Mouse (Mus musculus): ENCODE results near the gene Sall2. TPM values are rescaled to one million over a fixed set of nuclear protein-coding genes. Genes with fewer than 3 reads are reported as not detected.

Gene Sall2
- polyA plus RNA-seq (2014; fragmentation: Illumina TruSeq; extraction: RNeasy Lipid Tissue Mini Kit (QIAGEN cat#74804); ENCODE audit: low read depth, low replicate concordance), result 0.66 TPM

DNA sequence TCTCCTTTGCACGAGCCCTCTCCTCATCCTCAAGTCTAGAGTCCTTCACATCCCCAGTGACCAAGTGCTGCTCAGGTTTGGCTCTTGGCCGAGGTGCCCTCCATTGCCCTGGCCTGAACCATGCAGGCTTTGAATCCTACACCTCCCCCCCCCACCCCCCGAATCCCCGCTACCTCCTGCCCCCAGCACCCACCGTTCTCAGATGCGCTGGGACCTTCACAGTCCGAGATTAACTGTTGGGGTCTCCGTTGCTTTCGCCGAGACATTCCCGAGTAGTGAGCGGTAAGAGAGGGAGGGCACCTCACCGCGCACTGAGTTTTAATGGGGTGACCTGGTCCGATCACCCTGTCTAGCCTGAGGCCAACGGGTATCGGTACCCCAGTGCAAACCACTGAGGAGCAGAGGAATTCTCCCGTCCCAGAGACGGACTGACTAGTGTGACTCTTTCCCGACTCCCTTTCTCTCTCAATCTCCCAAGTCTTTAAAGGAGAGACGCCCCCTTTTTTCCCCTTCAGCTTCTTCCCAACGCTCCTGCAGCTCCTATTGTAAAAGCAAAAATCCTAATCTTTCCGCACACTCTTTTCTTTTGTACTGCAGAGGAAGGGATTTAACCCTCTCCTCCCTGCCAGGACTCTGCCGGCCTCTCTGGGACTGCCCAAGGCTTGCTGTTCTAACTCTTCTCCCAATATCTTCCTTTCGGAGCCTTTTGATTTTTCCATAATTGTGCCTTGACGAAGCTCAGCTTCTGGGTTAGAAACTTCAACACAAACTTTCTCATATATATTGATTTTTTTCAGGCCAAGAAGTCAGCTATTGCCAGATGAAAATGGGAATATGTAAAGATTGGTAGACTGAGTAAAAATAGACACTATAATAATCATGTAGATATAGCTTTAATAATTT lies at the start of gene Sall2:
TSS of gene Sall2 (minus strand) at position 853 of the 903 bp plus-strand sequence.

DNA sequence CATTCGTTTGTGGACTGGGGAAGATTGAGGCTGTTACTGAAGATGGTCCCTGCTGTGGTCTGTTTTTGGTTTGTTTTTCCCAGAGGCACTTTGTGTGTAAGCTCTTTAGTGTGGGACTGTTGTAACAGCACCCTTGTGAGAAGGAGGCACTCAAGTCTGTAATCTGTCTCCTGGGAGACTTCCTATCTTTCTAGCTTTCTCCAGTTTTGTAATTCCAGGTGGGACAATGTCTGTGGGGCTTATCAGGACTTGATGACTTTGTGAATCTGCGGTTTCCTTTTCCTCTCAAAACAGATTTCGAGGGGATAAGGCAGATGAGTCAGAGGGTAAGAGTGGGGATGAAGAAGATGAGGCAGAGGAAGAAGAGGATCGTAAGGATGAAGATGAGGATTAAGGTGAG lies 27.7 kb upstream of the Sall2 start, which contains the start of gene Olfr1513:
TSS of gene Olfr1513 (minus strand) at position 101 of the 400 bp plus-strand sequence.

DNA sequence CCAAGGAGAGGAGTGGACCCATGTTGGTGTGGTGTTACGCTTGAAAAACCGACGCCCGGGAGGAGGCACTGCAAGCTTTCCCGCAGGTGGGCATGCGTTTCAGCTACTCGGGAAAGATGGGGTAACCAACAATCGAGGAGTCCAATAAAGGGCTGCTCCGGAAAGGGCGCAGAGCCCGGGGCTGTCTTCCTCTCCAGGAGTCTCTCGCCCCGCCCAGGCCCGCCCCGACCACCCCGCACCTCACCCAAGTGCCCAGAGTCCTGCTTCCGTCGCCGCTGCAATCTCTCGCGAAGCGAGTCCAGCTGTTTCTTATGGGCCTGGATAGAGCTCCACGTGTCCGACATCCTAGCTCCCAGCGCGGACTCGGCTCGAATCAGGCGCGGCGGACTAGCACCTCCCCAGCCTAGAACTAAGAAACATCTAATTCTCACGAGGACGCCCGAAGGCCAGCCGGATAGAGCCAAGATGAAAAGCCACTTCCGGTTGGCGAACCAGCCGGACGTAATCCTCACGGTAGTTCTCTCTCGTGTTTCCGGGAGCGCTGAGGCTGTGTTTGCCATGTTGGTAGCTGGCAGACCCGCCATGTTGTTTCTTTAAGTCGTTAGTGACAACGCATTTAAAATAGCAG lies 23.8 kb downstream of the Sall2 start, which contains the start of gene Mettl3:
TSS of gene Mettl3 (minus strand) at position 485 of the 628 bp plus-strand sequence.

DNA sequence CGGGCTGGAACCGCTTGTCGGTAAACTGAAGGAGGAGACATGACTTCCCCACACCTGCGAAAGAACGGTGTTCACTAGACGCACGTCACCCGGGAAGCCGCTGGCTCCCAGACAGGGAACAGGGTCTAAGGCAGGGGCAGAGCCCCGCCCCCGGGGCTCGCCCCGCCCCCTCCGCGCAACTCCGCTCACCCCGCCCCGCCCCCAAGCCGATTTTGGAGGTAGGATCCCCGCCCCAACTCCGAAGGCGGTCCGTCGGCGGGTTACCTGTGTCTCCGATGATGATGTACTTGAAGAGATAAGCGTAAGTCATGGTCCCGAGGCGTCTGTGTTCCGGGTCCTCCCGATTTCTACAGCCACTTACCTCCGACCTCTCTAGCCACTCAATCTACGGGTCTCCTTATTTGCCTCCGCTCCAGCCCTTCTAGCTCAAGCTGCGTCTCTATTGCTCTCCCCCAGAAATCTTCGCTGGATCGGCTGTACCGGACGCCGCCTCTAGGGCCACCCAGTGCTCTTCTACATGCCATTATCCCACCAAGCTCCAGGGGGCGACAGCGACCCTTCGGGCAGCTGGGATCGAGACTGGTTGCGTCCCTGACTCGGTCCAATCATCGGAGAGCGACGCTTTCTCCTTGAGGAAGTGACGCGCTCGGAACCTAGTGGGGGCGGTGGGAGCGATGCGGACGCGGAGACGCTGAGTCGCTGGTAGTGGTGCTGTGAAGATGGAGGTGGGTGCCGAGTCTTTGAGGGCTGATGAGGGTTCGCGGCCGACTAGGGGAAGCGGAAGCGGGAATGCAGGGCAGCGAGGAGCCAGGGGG lies 49.4 kb downstream of the Sall2 start, which contains the start of the genes Tox4 and Rab2b:
TSS of gene Tox4 (plus strand) at position 215 of the 815 bp plus-strand sequence.
TSS of gene Rab2b (minus strand) at position 614 of the 815 bp plus-strand sequence.

Other genes with a start within 250 kb of the Sall2 start
- 162 TPM for gene Hnrnpc, start 224.7 kb downstream of the Sall2 start, polyA plus RNA-seq (2014; fragmentation: Illumina TruSeq; extraction: RNeasy Lipid Tissue Mini Kit (QIAGEN cat#74804); ENCODE audit: low read depth, low replicate concordance)
- 0.48 TPM for gene Rpgrip1, start 218.1 kb downstream of the Sall2 start, polyA plus RNA-seq (2014; fragmentation: Illumina TruSeq; extraction: RNeasy Lipid Tissue Mini Kit (QIAGEN cat#74804); ENCODE audit: low read depth, low replicate concordance)
- gene Supt16, start 131.3 kb downstream of the Sall2 start, polyA plus RNA-seq (2014; fragmentation: Illumina TruSeq; extraction: RNeasy Lipid Tissue Mini Kit (QIAGEN cat#74804); ENCODE audit: low read depth, low replicate concordance), result 16.4 TPM
- gene Chd8, start 71.0 kb downstream of the Sall2 start, polyA plus RNA-seq (2014; fragmentation: Illumina TruSeq; extraction: RNeasy Lipid Tissue Mini Kit (QIAGEN cat#74804); ENCODE audit: low read depth, low replicate concordance), result 10.4 TPM
- gene Tox4, start 49.6 kb downstream of the Sall2 start, polyA plus RNA-seq (2014; fragmentation: Illumina TruSeq; extraction: RNeasy Lipid Tissue Mini Kit (QIAGEN cat#74804); ENCODE audit: low read depth, low replicate concordance), result 15.6 TPM
- gene Rab2b, start 49.2 kb downstream of the Sall2 start, polyA plus RNA-seq (2014; fragmentation: Illumina TruSeq; extraction: RNeasy Lipid Tissue Mini Kit (QIAGEN cat#74804); ENCODE audit: low read depth, low replicate concordance), result 3.4 TPM
- 16.2 TPM for gene Mettl3, start 23.6 kb downstream of the Sall2 start, polyA plus RNA-seq (2014; fragmentation: Illumina TruSeq; extraction: RNeasy Lipid Tissue Mini Kit (QIAGEN cat#74804); ENCODE audit: low read depth, low replicate concordance)
- gene Olfr1513, start 27.6 kb upstream of the Sall2 start, polyA plus RNA-seq (2014; fragmentation: Illumina TruSeq; extraction: RNeasy Lipid Tissue Mini Kit (QIAGEN cat#74804); ENCODE audit: low read depth, low replicate concordance), result not detected
- not detected for gene Olfr1512, start 50.4 kb upstream of the Sall2 start, polyA plus RNA-seq (2014; fragmentation: Illumina TruSeq; extraction: RNeasy Lipid Tissue Mini Kit (QIAGEN cat#74804); ENCODE audit: low read depth, low replicate concordance)
- not detected for gene Olfr1511, start 68.6 kb upstream of the Sall2 start, polyA plus RNA-seq (2014; fragmentation: Illumina TruSeq; extraction: RNeasy Lipid Tissue Mini Kit (QIAGEN cat#74804); ENCODE audit: low read depth, low replicate concordance)
- not detected for gene Olfr1510, start 85.6 kb upstream of the Sall2 start, polyA plus RNA-seq (2014; fragmentation: Illumina TruSeq; extraction: RNeasy Lipid Tissue Mini Kit (QIAGEN cat#74804); ENCODE audit: low read depth, low replicate concordance)
- gene Olfr1509, start 114.2 kb upstream of the Sall2 start, polyA plus RNA-seq (2014; fragmentation: Illumina TruSeq; extraction: RNeasy Lipid Tissue Mini Kit (QIAGEN cat#74804); ENCODE audit: low read depth, low replicate concordance), result not detected
- not detected for gene Olfr1508, start 138.7 kb upstream of the Sall2 start, polyA plus RNA-seq (2014; fragmentation: Illumina TruSeq; extraction: RNeasy Lipid Tissue Mini Kit (QIAGEN cat#74804); ENCODE audit: low read depth, low replicate concordance)
- not detected for gene Olfr1507, start 167.0 kb upstream of the Sall2 start, polyA plus RNA-seq (2014; fragmentation: Illumina TruSeq; extraction: RNeasy Lipid Tissue Mini Kit (QIAGEN cat#74804); ENCODE audit: low read depth, low replicate concordance)

Data from liver, adult 10 weeks (tissue).